Mouse (Mus musculus) forebrain, embryonic 15.5 days (tissue): ENCODE measurements around the gene Tuba1a. TPM values are rescaled to one million over a fixed set of nuclear protein-coding genes. Genes with fewer than 3 reads are reported as not detected.

Experiments
- ATAC-seq: fragments of 200-750 bp; cut with Nextera tagmentation; replicated peaks from 2 replicates; pipeline ENCODE4 v1.8.0; 2017; ENCODE audit warnings: mild to moderate bottlenecking, moderate TSS enrichment, moderate library complexity
- H3K27ac ChIP-seq: fragments of 300-500 bp; sonication (generic); replicated peaks from 2 replicates; pipeline ENCODE4 v1.5.1; 2015; ENCODE audit warnings: mild to moderate bottlenecking, inconsistent platforms
- H3K27me3 ChIP-seq: fragments of 300-500 bp; sonication (generic); 2 replicates; pipeline ENCODE4 v1.6.1; 2015; ENCODE audit warnings: inconsistent platforms
- H3K36me3 ChIP-seq: fragments of 300-500 bp; sonication (generic); 2 replicates; pipeline ENCODE4 v1.6.1; 2015; ENCODE audit warnings: mild to moderate bottlenecking, inconsistent platforms
- H3K4me1 ChIP-seq: fragments of 300-500 bp; sonication (generic); 2 replicates; pipeline ENCODE4 v1.6.1; 2015; ENCODE audit warnings: inconsistent platforms
- H3K4me2 ChIP-seq: fragments of 300-500 bp; sonication (generic); replicated peaks from 2 replicates; pipeline ENCODE4 v1.6.1; 2015; ENCODE audit warnings: mild to moderate bottlenecking, inconsistent platforms
- H3K4me3 ChIP-seq: fragments of 300-500 bp; sonication (generic); 2 replicates; pipeline ENCODE4 v1.5.1; 2015; ENCODE audit warnings: mild to moderate bottlenecking, inconsistent platforms
- H3K9ac ChIP-seq: fragments of 300-500 bp; sonication (generic); replicated peaks from 2 replicates; pipeline ENCODE4 v1.6.1; 2015; ENCODE audit warnings: mild to moderate bottlenecking, inconsistent platforms
- H3K9me3 ChIP-seq: fragments of 300-500 bp; sonication (generic); 2 replicates; pipeline ENCODE4 v1.6.1; 2016; ENCODE audit warnings: inconsistent platforms
- WGBS: fragments of 180-500 bp; shearing (Covaris S2); methylation state at CpG from one replicate; pipeline ENCODE4 v1.1.7; 2015; ENCODE audit warnings: mixed read lengths; 5-methylcytosine and 5-hydroxymethylcytosine counted together
- polyA plus RNA-seq: library from polyadenylated mRNA; unstranded; fragments of >200 nt; fragmentation: Nextera tagmentation; extraction: Ambion mirVana; gene quantifications from 2 replicates; pipeline ENCODE4 v1.2.1, GENCODE M21; 2015

The Tuba1a gene
- polyA plus RNA-seq, 1 experiment from 2014 or later = 15,115 TPM

DNA sequence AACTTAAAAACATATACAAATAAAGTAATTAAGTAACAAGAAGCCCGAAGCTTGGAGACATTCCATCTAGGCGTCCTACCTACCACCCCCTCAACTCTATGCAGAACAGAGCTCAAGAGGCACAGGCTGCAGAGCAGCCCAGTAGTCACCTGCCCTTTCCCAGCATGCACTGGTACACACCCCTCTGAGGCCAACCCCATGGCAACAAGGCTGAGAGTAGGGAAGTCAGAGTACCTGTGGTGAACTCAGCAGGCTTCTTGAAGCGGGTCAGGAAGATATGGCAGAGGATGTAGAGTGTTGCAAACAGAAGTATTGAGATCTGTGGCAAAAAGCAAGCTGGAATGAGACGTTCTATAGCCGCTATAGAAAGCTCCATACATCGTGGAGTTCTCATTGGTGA is 38.6 kb downstream of the Tuba1a start:
- Histone ChIP-seq H3K27me3 (no peaks in the 10 kb centered on the region), H3K9ac (no peak overlapping the region), H3K4me2 (peak overlapping the region; percentile 76; the same call in 1 of the 2 replicates), H3K9me3 (no peaks in the 10 kb centered on the region), H3K4me1 (peaks cover 34% of the 10 kb centered on the region), H3K36me3 (peaks cover 35% of the 10 kb centered on the region), H3K27ac (no peak overlapping the region), H3K4me3 (no peak overlapping the region)
- WGBS = 89% methylated on average over 6 of the region's 6 CpGs
- no peak for ATAC-seq

DNA sequence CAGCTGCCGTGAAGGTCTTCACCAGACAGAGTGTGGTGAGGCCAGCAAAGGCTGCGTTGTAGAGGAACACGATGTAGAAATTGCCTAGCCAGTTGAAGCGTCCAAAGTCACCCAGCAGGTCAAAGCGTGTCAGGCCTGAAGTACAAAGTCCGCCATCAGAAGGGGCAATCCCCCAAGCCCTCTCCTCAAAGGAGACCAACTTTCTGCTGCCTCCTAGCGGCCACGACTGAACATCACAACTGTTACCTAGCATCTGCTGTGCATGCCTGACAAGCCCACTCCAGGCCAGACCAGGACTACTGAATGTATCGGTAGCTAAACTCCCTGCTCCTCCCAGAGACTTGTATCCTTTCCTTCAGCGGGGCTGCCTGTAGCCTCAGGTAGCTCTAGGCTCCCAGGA is 48.8 kb downstream of the Tuba1a start:
- Histone ChIP-seq H3K9me3 (no peaks in the 10 kb centered on the region), H3K36me3 (peaks cover 62% of the 10 kb centered on the region), H3K4me3 (no peak overlapping the region), H3K4me1 (no peaks in the 10 kb centered on the region), H3K27ac (no peak overlapping the region), H3K9ac (no peak overlapping the region), H3K4me2 (no peak overlapping the region), H3K27me3 (peaks cover 3% of the 10 kb centered on the region; the same call in 1 of the 2 replicates)
- WGBS = 28% methylated on average over 10 of the region's 10 CpGs
- ATAC-seq = no peak

DNA sequence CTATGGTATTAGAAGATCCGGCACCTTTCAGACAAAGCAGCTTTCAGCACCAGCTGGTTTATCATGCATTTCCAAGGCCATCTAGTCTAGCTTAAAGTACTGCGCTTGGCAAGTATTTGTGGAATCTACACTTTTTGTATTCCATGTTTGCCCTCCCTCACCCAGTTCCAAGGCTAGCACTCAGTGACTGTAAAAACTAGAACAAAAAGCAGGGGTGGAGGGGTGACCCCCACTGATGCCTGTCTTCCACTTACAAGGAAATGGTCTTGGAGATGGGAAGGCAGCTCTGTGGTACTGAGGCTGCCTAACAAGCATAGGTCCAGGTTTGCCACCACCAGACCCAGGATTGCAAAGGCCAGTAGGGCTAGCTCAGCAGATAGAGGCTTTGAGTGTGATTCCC is 50.9 kb downstream of the Tuba1a start:
- H3K9me3 ChIP-seq = no peaks in the 10 kb centered on the region
- H3K4me2 ChIP-seq = no peak overlapping the region
- H3K4me1 ChIP-seq = peaks cover 11% of the 10 kb centered on the region
- peaks cover 22% of the 10 kb centered on the region; the same call in 1 of the 2 replicates for H3K27me3 ChIP-seq
- no peak overlapping the region for H3K27ac ChIP-seq
- ATAC-seq = no peak
- H3K36me3 ChIP-seq = peaks cover 41% of the 10 kb centered on the region
- H3K4me3 ChIP-seq = no peak overlapping the region
- H3K9ac ChIP-seq = no peak overlapping the region
- WGBS = 92% methylated on average over 2 of the region's 2 CpGs

DNA sequence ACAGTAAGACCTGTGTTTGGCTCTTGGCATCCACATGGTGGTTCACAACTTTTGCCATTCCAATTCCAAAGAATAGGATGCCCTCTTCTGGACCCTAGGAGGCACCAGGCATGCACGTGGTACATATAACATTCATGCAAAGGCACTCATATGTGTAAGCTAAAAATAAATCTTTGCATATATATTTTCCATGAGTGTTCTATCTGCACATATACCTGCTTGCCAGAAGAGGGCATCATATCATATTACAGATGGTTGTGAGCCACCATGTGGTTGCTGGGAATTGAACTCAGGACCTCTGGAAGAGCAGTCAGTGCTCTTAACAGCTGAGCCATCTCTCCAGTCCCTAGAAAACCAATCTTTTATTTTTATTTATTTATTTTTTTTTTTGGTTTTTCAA is 52.0 kb downstream of the Tuba1a start:
- Histone ChIP-seq H3K9me3 (no peaks in the 10 kb centered on the region), H3K36me3 (peaks cover 32% of the 10 kb centered on the region), H3K27ac (no peak overlapping the region), H3K4me1 (peaks cover 13% of the 10 kb centered on the region), H3K4me3 (no peak overlapping the region), H3K4me2 (no peak overlapping the region), H3K27me3 (peaks cover 31% of the 10 kb centered on the region), H3K9ac (no peak overlapping the region)
- 75% methylated on average over 1 of the region's 1 CpGs for WGBS
- ATAC-seq = no peak

Other genes with a start within 250 kb of the Tuba1a start
- gene Ccdc65, start 245.5 kb downstream of the Tuba1a start, polyA plus RNA-seq = 2.3 and 4.3 TPM in 2 replicates
- 3.5 and 3.6 TPM in 2 replicates for gene Fkbp11, start 225.5 kb downstream of the Tuba1a start, polyA plus RNA-seq
- gene Arf3, start 190.5 kb downstream of the Tuba1a start, polyA plus RNA-seq = 82.3 and 88.2 TPM in 2 replicates
- gene Wnt10b, start 175.6 kb downstream of the Tuba1a start, polyA plus RNA-seq = not detected in 2 replicates
- 0.19 and 0.25 TPM in 2 replicates for gene Wnt1, start 163.8 kb downstream of the Tuba1a start, polyA plus RNA-seq
- 0.46 and 0.47 TPM in 2 replicates for gene Ddn, start 144.2 kb downstream of the Tuba1a start, polyA plus RNA-seq
- 89.0 and 91.7 TPM in 2 replicates for gene Prkag1, start 122.2 kb downstream of the Tuba1a start, polyA plus RNA-seq
- gene Kmt2d, start 82.5 kb downstream of the Tuba1a start, polyA plus RNA-seq = 13.9 and 14.3 TPM in 2 replicates
- gene Rhebl1, start 59.2 kb downstream of the Tuba1a start, polyA plus RNA-seq = 42.7 and 46.4 TPM in 2 replicates
- 0.52 and 0.68 TPM in 2 replicates for gene Dhh, start 55.2 kb downstream of the Tuba1a start, polyA plus RNA-seq
- 43.2 and 45.2 TPM in 2 replicates for gene Lmbr1l, start 35.5 kb downstream of the Tuba1a start, polyA plus RNA-seq
- 1,138 and 1,204 TPM in 2 replicates for gene Tuba1b, start 19.1 kb downstream of the Tuba1a start, polyA plus RNA-seq
- gene Gm49450, start 152 bp downstream of the Tuba1a start, polyA plus RNA-seq = not detected in 2 replicates
- 45.7 and 53.5 TPM in 2 replicates for gene Tuba1c, start 76.2 kb upstream of the Tuba1a start, polyA plus RNA-seq
- gene Prph, start 101.5 kb upstream of the Tuba1a start, polyA plus RNA-seq = 0.97 and 1.3 TPM in 2 replicates
- 19.8 and 24.8 TPM in 2 replicates for gene Troap, start 120.9 kb upstream of the Tuba1a start, polyA plus RNA-seq
- gene C1ql4, start 134.1 kb upstream of the Tuba1a start, polyA plus RNA-seq = 0.28 and 0.33 TPM in 2 replicates
- gene Dnajc22, start 139.5 kb upstream of the Tuba1a start, polyA plus RNA-seq = 0.46 and 0.53 TPM in 2 replicates
- gene Spats2, start 172.2 kb upstream of the Tuba1a start, polyA plus RNA-seq = 42.9 and 43.7 TPM in 2 replicates